Mouse (Mus musculus) limb, embryonic 11.5 days (tissue): ENCODE data around the gene Klhdc8a. TPM values are rescaled to one million over a fixed set of nuclear protein-coding genes. Genes with fewer than 3 reads are reported as not detected.
"Not testable (repeated sequence)": the region's sequence is repeated elsewhere in the genome, so short reads cannot be mapped to it uniquely, and the experiment has no call there.

Source experiments
- ATAC-seq: fragments of 200-750 bp; cut with Nextera tagmentation; 2 replicates; pipeline ENCODE4 v1.8.0; 2017; ENCODE audit warnings: low read depth; ENCODE audit not compliant: insufficient number of reproducible peaks, low FRiP score, low TSS enrichment
- DNase-seq: peaks from one replicate; pipeline ENCODE4 v3.0.0-alpha.2; 2015; ENCODE audit warnings: low spot score
- H3K27ac ChIP-seq: fragments of 300-500 bp; sonication (generic); replicated peaks from 2 replicates; pipeline ENCODE4 v1.5.1; 2014; ENCODE audit warnings: low read depth, mild to moderate bottlenecking, low read length
- H3K27me3 ChIP-seq: fragments of 300-500 bp; sonication (generic); 2 replicates; pipeline ENCODE4 v1.6.1; 2014; ENCODE audit warnings: mild to moderate bottlenecking, low read length, mixed read lengths; ENCODE audit not compliant: control insufficient read depth, insufficient read depth
- H3K36me3 ChIP-seq: fragments of 300-500 bp; sonication (generic); 2 replicates; pipeline ENCODE4 v1.6.1; 2014; ENCODE audit warnings: mild to moderate bottlenecking, low read length, moderate library complexity, mixed read lengths; ENCODE audit not compliant: control insufficient read depth, insufficient read depth
- H3K4me1 ChIP-seq: fragments of 300-500 bp; sonication (generic); 2 replicates; pipeline ENCODE4 v1.6.1; 2014; ENCODE audit warnings: low read length, mixed read lengths; ENCODE audit not compliant: control insufficient read depth, insufficient read depth
- H3K4me2 ChIP-seq: fragments of 300-500 bp; sonication (generic); 2 replicates; pipeline ENCODE4 v1.6.1; 2014; ENCODE audit warnings: low read depth, mild to moderate bottlenecking, moderate library complexity; ENCODE audit not compliant: severe bottlenecking
- H3K4me3 ChIP-seq: fragments of 300-500 bp; sonication (generic); 2 replicates; pipeline ENCODE4 v1.5.1; 2014; ENCODE audit warnings: low read depth, low read length
- H3K9ac ChIP-seq: fragments of 300-500 bp; sonication (generic); 2 replicates; pipeline ENCODE4 v1.6.1; 2014; ENCODE audit warnings: mild to moderate bottlenecking, low read length
- H3K9me3 ChIP-seq: fragments of 300-500 bp; sonication (generic); 2 replicates; pipeline ENCODE4 v1.6.1; 2016; ENCODE audit warnings: low read length; ENCODE audit not compliant: control insufficient read depth
- WGBS: fragments of 180-500 bp; shearing (Covaris S2); extraction: QIAGEN DNeasy Blood & Tissue Kit; methylation state at CpG from one replicate; pipeline ENCODE4 v1.1.7; 2014; 5-methylcytosine and 5-hydroxymethylcytosine counted together
- polyA plus RNA-seq: library from polyadenylated mRNA; unstranded; fragments of >200 nt; fragmentation: Nextera tagmentation; extraction: Ambion mirVana; gene quantifications from 2 replicates; pipeline ENCODE4 v1.2.1, GENCODE M21; 2014

Klhdc8a gene
- polyA plus RNA-seq, 1 experiment from 2014 or later = not detected

GRCm38 (mm10) chr1:132266791-132267557, 31.5 kb upstream of the Klhdc8a start:
- ATAC-seq (no peak), DNase-seq (no peak)
- no peak overlapping the region for H3K4me3 ChIP-seq
- no peaks in the 10 kb centered on the region for H3K9me3 ChIP-seq
- no peaks in the 10 kb centered on the region for H3K36me3 ChIP-seq
- no peak overlapping the region for H3K4me2 ChIP-seq
- peaks cover 6% of the 10 kb centered on the region for H3K4me1 ChIP-seq
- no peak overlapping the region for H3K27ac ChIP-seq
- H3K9ac ChIP-seq = no peak overlapping the region
- H3K27me3 ChIP-seq = no peaks in the 10 kb centered on the region
- WGBS = 57% methylated on average over 8 of the region's 8 CpGs

GRCm38 (mm10) chr1:132267959-132268358, 30.5 kb upstream of the Klhdc8a start:
- DNase-seq (no peak), ATAC-seq (no peak)
- Histone ChIP-seq H3K4me3 (no peak overlapping the region), H3K4me1 (peaks cover 6% of the 10 kb centered on the region), H3K27me3 (no peaks in the 10 kb centered on the region), H3K27ac (no peak overlapping the region), H3K9ac (no peak overlapping the region), H3K9me3 (no peaks in the 10 kb centered on the region), H3K4me2 (no peak overlapping the region), H3K36me3 (no peaks in the 10 kb centered on the region)
- 62% methylated on average over 2 of the region's 2 CpGs for WGBS

- 59% methylated on average over 7 of the region's 7 CpGs for WGBS
- no peak overlapping the region for H3K9ac ChIP-seq
- H3K4me3 ChIP-seq = no peak overlapping the region
- peaks cover 6% of the 10 kb centered on the region for H3K4me1 ChIP-seq
- no peak overlapping the region for H3K27ac ChIP-seq
- H3K36me3 ChIP-seq = no peaks in the 10 kb centered on the region
- no peak overlapping the region for H3K4me2 ChIP-seq
- DNase-seq = no peak
- H3K9me3 ChIP-seq = no peaks in the 10 kb centered on the region
- no peak for ATAC-seq
- H3K27me3 ChIP-seq = no peaks in the 10 kb centered on the region
Measured at GRCm38 (mm10) chr1:132268418-132269060, 29.9 kb upstream of the Klhdc8a start.

- no peak for DNase-seq
Measured at GRCm38 (mm10) chr1:132271237-132271636, 27.2 kb upstream of the Klhdc8a start.

GRCm38 (mm10) chr1:132276694-132277093, 21.7 kb upstream of the Klhdc8a start:
- Histone ChIP-seq H3K9me3 (no peaks in the 10 kb centered on the region), H3K4me1 (no peaks in the 10 kb centered on the region), H3K9ac (no peak overlapping the region), H3K4me3 (no peak overlapping the region), H3K27ac (no peak overlapping the region), H3K4me2 (no peak overlapping the region), H3K27me3 (no peaks in the 10 kb centered on the region), H3K36me3 (no peaks in the 10 kb centered on the region)
- WGBS = 66% methylated on average over 3 of the region's 3 CpGs
- ATAC-seq = no peak
- no peak for DNase-seq

More at GRCm38 (mm10) chr1:132271237-132271636, 27.2 kb upstream of the Klhdc8a start:
- ATAC-seq = no peak
- Histone ChIP-seq H3K9ac (no peak overlapping the region), H3K4me2 (no peak overlapping the region), H3K27ac (no peak overlapping the region), H3K4me1 (no peaks in the 10 kb centered on the region; the same call in 1 of the 2 replicates), H3K4me3 (no peak overlapping the region), H3K9me3 (no peaks in the 10 kb centered on the region), H3K36me3 (no peaks in the 10 kb centered on the region), H3K27me3 (no peaks in the 10 kb centered on the region)
- WGBS = 76% methylated on average over 3 of the region's 3 CpGs

GRCm38 (mm10) chr1:132277124-132277523, 21.3 kb upstream of the Klhdc8a start:
- DNase-seq (no peak), ATAC-seq (no peak)
- H3K9me3 ChIP-seq = no peaks in the 10 kb centered on the region
- no peak overlapping the region for H3K4me2 ChIP-seq
- no peaks in the 10 kb centered on the region for H3K27me3 ChIP-seq
- 53% methylated on average over 6 of the region's 6 CpGs for WGBS
- no peak overlapping the region for H3K4me3 ChIP-seq
- no peaks in the 10 kb centered on the region for H3K36me3 ChIP-seq
- no peak overlapping the region for H3K27ac ChIP-seq
- no peak overlapping the region for H3K9ac ChIP-seq
- no peaks in the 10 kb centered on the region for H3K4me1 ChIP-seq

GRCm38 (mm10) chr1:132280636-132281035, 17.8 kb upstream of the Klhdc8a start:
- not testable (repeated sequence) for H3K27ac ChIP-seq, H3K4me2 ChIP-seq, H3K36me3 ChIP-seq, H3K4me1 ChIP-seq, H3K9ac ChIP-seq, DNase-seq, H3K4me3 ChIP-seq, H3K27me3 ChIP-seq, ATAC-seq, H3K9me3 ChIP-seq
- WGBS = 77% methylated on average over 6 of the region's 6 CpGs

GRCm38 (mm10) chr1:132281523-132282176, 16.8 kb upstream of the Klhdc8a start:
- H3K27me3 ChIP-seq = no peaks in the 10 kb centered on the region
- H3K4me1 ChIP-seq = no peaks in the 10 kb centered on the region
- ATAC-seq = no peak
- no peaks in the 10 kb centered on the region for H3K36me3 ChIP-seq
- H3K4me2 ChIP-seq = no peak overlapping the region
- WGBS = 23% methylated on average over 8 of the region's 8 CpGs
- no peak overlapping the region for H3K4me3 ChIP-seq
- no peak for DNase-seq
- no peak overlapping the region for H3K27ac ChIP-seq
- no peak overlapping the region for H3K9ac ChIP-seq
- H3K9me3 ChIP-seq = no peaks in the 10 kb centered on the region
